Comparison of ENCODE assay signal across 19 mouse cellular contexts in the genomic region with DNA sequence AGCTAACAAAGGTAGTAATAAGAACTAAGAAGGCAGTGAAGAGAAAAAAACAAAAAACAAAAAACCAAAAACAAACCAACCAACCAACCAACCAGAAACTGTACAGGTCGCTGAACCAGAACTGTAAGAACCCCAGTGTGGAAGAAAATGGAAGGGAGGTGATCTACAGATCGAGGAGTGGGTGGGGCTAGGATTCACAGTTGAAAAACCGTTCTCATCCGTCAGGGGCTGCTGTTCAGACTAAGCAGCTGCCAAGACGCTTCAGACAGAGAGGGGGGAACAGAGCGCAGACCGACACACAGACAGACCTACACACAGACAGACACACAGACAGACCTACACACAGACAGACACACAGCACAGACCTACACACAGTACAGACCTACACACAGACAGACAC. TPM values are rescaled to one million over a fixed set of nuclear protein-coding genes. Genes with fewer than 3 reads are reported as not detected.
DNase-seq lines count a peak whose midpoint lies in the region; ATAC-seq lines count a peak whose summit lies in the region.
"Had no signal": no experiment of that assay in that cellular context is flagged by ENCODE, and none has a peak within 500 bp of the region (broad histone marks: within the 10 kb centered on the region; RNA-seq: fewer than 3 reads in every experiment).

No protein-coding gene starts in this region.

- no peaks in the 10 kb centered on the region for H3K27me3 ChIP-seq in heart, embryonic 14.5 days (ENCODE audit: control insufficient read depth, insufficient read depth, low read length)
- no peaks in the 10 kb centered on the region for H3K27me3 ChIP-seq in kidney, embryonic 16.5 days (ENCODE audit: insufficient read depth, low read length)
- H3K27me3 ChIP-seq in midbrain, embryonic 11.5 days (ENCODE audit: control insufficient read depth, insufficient read depth, low read length): no peaks in the 10 kb centered on the region
- no peaks in the 10 kb centered on the region for H3K27me3 ChIP-seq in midbrain, embryonic 13.5 days
- H3K27me3 ChIP-seq: embryonic facial prominence, embryonic 12.5 days; forebrain, embryonic 15.5 days; hindbrain, embryonic 15.5 days had no signal

- H3K9me3 ChIP-seq in heart, embryonic 14.5 days (ENCODE audit: control insufficient read depth, low read length): peaks cover 4% of the 10 kb centered on the region; the same call in 1 of the 2 replicates
- H3K9me3 ChIP-seq in kidney, embryonic 16.5 days (ENCODE audit: low read length): peaks cover 6% of the 10 kb centered on the region; the same call in 1 of the 2 replicates
- H3K9me3 ChIP-seq in midbrain, embryonic 11.5 days (ENCODE audit: control insufficient read depth, low read length): no peaks in the 10 kb centered on the region
- H3K9me3 ChIP-seq in midbrain, embryonic 13.5 days: 0 out of 2 replicates have a peak, but pooled peaks cover 3% of the 10 kb centered on the region
- H3K9me3 ChIP-seq: embryonic facial prominence, embryonic 12.5 days; hindbrain, embryonic 15.5 days had no signal

- ATAC-seq in heart, embryonic 14.5 days (ENCODE audit: insufficient number of reproducible peaks, insufficient read depth, low FRiP score, low read depth): no peak
- no peak for ATAC-seq in kidney, embryonic 16.5 days (ENCODE audit: low FRiP score, low TSS enrichment)
- no peak for ATAC-seq in midbrain, embryonic 11.5 days (ENCODE audit: low FRiP score)
- no peak for ATAC-seq in midbrain, embryonic 13.5 days
- ATAC-seq in activated CD4-positive, CD25-positive, alpha-beta regulatory T cell, adult 4 months: no peak
- ATAC-seq: CD4-positive, CD25-positive, alpha-beta regulatory T cell, adult 4 months; forebrain, embryonic 15.5 days; intestine, embryonic 16.5 days had no signal

- H3K27ac ChIP-seq in heart, embryonic 14.5 days (replicated peaks in 1 of 2; ENCODE audit: control insufficient read depth in 1 of 2, insufficient read depth in 1 of 2, low read depth in 2 of 2, low read length in 2 of 2): peak overlapping the region; percentile 46 to 69; a peak in 3 of 4 replicates
- H3K27ac ChIP-seq in kidney, embryonic 16.5 days (ENCODE audit: low read length): 0 out of 2 replicates have a peak overlapping the region, but pooled peaks have one; percentile 15
- H3K27ac ChIP-seq in midbrain, embryonic 11.5 days (ENCODE audit: low read depth, low read length): no peak overlapping the region
- no peak overlapping the region for H3K27ac ChIP-seq in midbrain, embryonic 13.5 days
- H3K27ac ChIP-seq: embryonic facial prominence, embryonic 12.5 days; forebrain, embryonic 15.5 days; hindbrain, embryonic 15.5 days had no signal

- 68% methylated on average over 7 of the region's 7 CpGs for WGBS in heart, embryonic 14.5 days
- WGBS in kidney, embryonic 16.5 days: 73% methylated on average over 7 of the region's 7 CpGs
- 84% methylated on average over 7 of the region's 7 CpGs for WGBS in midbrain, embryonic 11.5 days
- 84% methylated on average over 7 of the region's 7 CpGs for WGBS in midbrain, embryonic 13.5 days

- H3K4me3 ChIP-seq in heart, embryonic 14.5 days (ENCODE audit: control insufficient read depth in 1 of 2, insufficient read depth in 1 of 2, low read depth in 1 of 2, low read length in 2 of 2): no peak overlapping the region
- no peak overlapping the region for H3K4me3 ChIP-seq in kidney, embryonic 16.5 days (ENCODE audit: low read length)
- no peak overlapping the region for H3K4me3 ChIP-seq in midbrain, embryonic 11.5 days (ENCODE audit: low read depth, low read length)
- H3K4me3 ChIP-seq in midbrain, embryonic 13.5 days (replicated peaks): no peak overlapping the region
- H3K4me3 ChIP-seq: embryonic facial prominence, embryonic 12.5 days; forebrain, embryonic 15.5 days; hindbrain, embryonic 15.5 days had no signal

- no peak overlapping the region for H3K4me2 ChIP-seq in heart, embryonic 14.5 days (ENCODE audit: low read length)
- no peak overlapping the region for H3K4me2 ChIP-seq in kidney, embryonic 16.5 days (replicated peaks; ENCODE audit: low read depth, low read length)
- H3K4me2 ChIP-seq in midbrain, embryonic 11.5 days: no peak overlapping the region
- H3K4me2 ChIP-seq in midbrain, embryonic 13.5 days (replicated peaks): no peak overlapping the region
- H3K4me2 ChIP-seq: embryonic facial prominence, embryonic 12.5 days; forebrain, embryonic 15.5 days; hindbrain, embryonic 15.5 days had no signal

- H3K9ac ChIP-seq in heart, embryonic 14.5 days (ENCODE audit: low read length): no peak overlapping the region
- no peak overlapping the region for H3K9ac ChIP-seq in kidney, embryonic 16.5 days (replicated peaks; ENCODE audit: low read length)
- H3K9ac ChIP-seq in midbrain, embryonic 11.5 days (ENCODE audit: low read length): no peak overlapping the region
- H3K9ac ChIP-seq in midbrain, embryonic 13.5 days (replicated peaks): no peak overlapping the region
- H3K9ac ChIP-seq: embryonic facial prominence, embryonic 12.5 days; forebrain, embryonic 15.5 days; hindbrain, embryonic 15.5 days had no signal

- no peak for DNase-seq in heart, adult 11 months
- DNase-seq in kidney, adult 9 months: no peak
- peak; percentile 17 for DNase-seq in midbrain, embryonic 11.5 days (ENCODE audit: low spot score, missing footprints)
- DNase-seq: adrenal gland, postnatal 14 days; B cell, adult 2 months; cerebellum, adult 11-12 months; cerebellum, adult 9-10 months; cerebellum, postnatal 25 days; gastrocnemius, postnatal 36 days; heart, postnatal 14 days had no signal

- H3K4me1 ChIP-seq in heart, embryonic 14.5 days (ENCODE audit: control insufficient read depth in 2 of 2, insufficient read depth in 2 of 2, low read length in 2 of 2): 0 out of 4 replicates have a peak, but pooled peaks cover 0 to 2% of the 10 kb centered on the region in 2 experiments
- H3K4me1 ChIP-seq in kidney, embryonic 16.5 days (ENCODE audit: insufficient read depth, low read length): peaks cover 3% of the 10 kb centered on the region; the same call in 1 of the 2 replicates
- H3K4me1 ChIP-seq in midbrain, embryonic 11.5 days (ENCODE audit: control insufficient read depth, insufficient read depth, low read length): no peaks in the 10 kb centered on the region
- H3K4me1 ChIP-seq in midbrain, embryonic 13.5 days (replicated peaks): no peaks in the 10 kb centered on the region
- H3K4me1 ChIP-seq: embryonic facial prominence, embryonic 12.5 days; forebrain, embryonic 15.5 days; hindbrain, embryonic 15.5 days had no signal

- peaks cover 48% of the 10 kb centered on the region for H3K36me3 ChIP-seq in heart, embryonic 14.5 days (ENCODE audit: control insufficient read depth, insufficient read depth, low read length)
- peaks cover 22% of the 10 kb centered on the region for H3K36me3 ChIP-seq in kidney, embryonic 16.5 days (ENCODE audit: insufficient read depth, low read length)
- H3K36me3 ChIP-seq in midbrain, embryonic 11.5 days (ENCODE audit: control insufficient read depth, insufficient read depth, low read length): peaks cover 12% of the 10 kb centered on the region
- peaks cover 67% of the 10 kb centered on the region for H3K36me3 ChIP-seq in midbrain, embryonic 13.5 days

RNA-seq across cellular contexts. Expression of gene Ctnnal1, which starts 22.5 kb away (rescaled TPM):
- 27.2 and 27.8 TPM in 2 replicates for polyA plus RNA-seq in heart, embryonic 14.5 days (2014; fragmentation: Nextera tagmentation; extraction: Ambion mirVana)
- 38.7 and 39.7 TPM in 2 replicates for polyA plus RNA-seq in kidney, embryonic 16.5 days (2015; fragmentation: Nextera tagmentation; extraction: Ambion mirVana)
- polyA plus RNA-seq in midbrain, embryonic 11.5 days (2014; fragmentation: Nextera tagmentation; extraction: Ambion mirVana): 26.1 and 28.8 TPM in 2 replicates
- 17.1 and 18.6 TPM in 2 replicates for polyA plus RNA-seq in midbrain, embryonic 13.5 days (2015; fragmentation: Nextera tagmentation; extraction: Ambion mirVana)
- polyA plus RNA-seq in activated CD4-positive, CD25-positive, alpha-beta regulatory T cell, adult 4 months (2017; shearing (Covaris generic)): 1 to 10 TPM; 2.0 to 2.2 TPM

RNA-seq across cellular contexts. Expression of gene Fam206a, which starts 40.4 kb away (rescaled TPM):
- polyA plus RNA-seq in heart, embryonic 14.5 days (2014; fragmentation: Nextera tagmentation; extraction: Ambion mirVana): 11.2 and 12.1 TPM in 2 replicates
- polyA plus RNA-seq in kidney, embryonic 16.5 days (2015; fragmentation: Nextera tagmentation; extraction: Ambion mirVana): 17.9 and 20.6 TPM in 2 replicates
- 23.9 and 26.6 TPM in 2 replicates for polyA plus RNA-seq in midbrain, embryonic 11.5 days (2014; fragmentation: Nextera tagmentation; extraction: Ambion mirVana)
- polyA plus RNA-seq in midbrain, embryonic 13.5 days (2015; fragmentation: Nextera tagmentation; extraction: Ambion mirVana): 16.8 and 19.0 TPM in 2 replicates
- polyA plus RNA-seq in activated CD4-positive, CD25-positive, alpha-beta regulatory T cell, adult 4 months (2017; shearing (Covaris generic)): 10 to 100 TPM; 13.3 to 18.0 TPM

RNA-seq across cellular contexts. Expression of gene Elp1, which starts 40.4 kb away (rescaled TPM):
- polyA plus RNA-seq in heart, embryonic 14.5 days (2014; fragmentation: Nextera tagmentation; extraction: Ambion mirVana): 36.6 and 39.2 TPM in 2 replicates
- 44.2 and 50.6 TPM in 2 replicates for polyA plus RNA-seq in kidney, embryonic 16.5 days (2015; fragmentation: Nextera tagmentation; extraction: Ambion mirVana)
- 102 and 109 TPM in 2 replicates for polyA plus RNA-seq in midbrain, embryonic 11.5 days (2014; fragmentation: Nextera tagmentation; extraction: Ambion mirVana)
- polyA plus RNA-seq in midbrain, embryonic 13.5 days (2015; fragmentation: Nextera tagmentation; extraction: Ambion mirVana): 63.3 and 66.1 TPM in 2 replicates
- polyA plus RNA-seq in activated CD4-positive, CD25-positive, alpha-beta regulatory T cell, adult 4 months (2017; shearing (Covaris generic)): 10 to 100 TPM; 19.3 to 20.3 TPM

Comparison
In these comparisons a context has a peak if more than half of its experiments do, and no peak if none do; other contexts are left out.
1. H3K27ac ChIP-seq: peak in heart, embryonic 14.5 days (2 of 2) and kidney, embryonic 16.5 days (single experiment); none in midbrain, embryonic 11.5 days (single experiment) and midbrain, embryonic 13.5 days (single experiment).